Mouse (Mus musculus): ENCODE results near the gene Zdhhc7.

- TF ChIP-seq NRF1 (IDR thresholded peaks at IDR 0.05; ENCODE audit: low read depth, low read length) (no peak), HCFC1 (IDR thresholded peaks at IDR 0.05; ENCODE audit: low read depth, low read length) (no peak), JUND (conservative IDR thresholded peaks at IDR 0.05; ENCODE audit: low read depth, low read length) (no peak), POLR2A (IDR thresholded peaks at IDR 0.05; ENCODE audit: low read depth, low read length) (no peak), CTCF (conservative IDR thresholded peaks at IDR 0.05 in 1 of 2, IDR thresholded peaks at IDR 0.05 in 1 of 2; ENCODE audit: low read depth in 2 of 2, low read length in 2 of 2) (no peak), MAX (IDR thresholded peaks at IDR 0.05; ENCODE audit: low read length) (no peak), CHD1 (IDR thresholded peaks at IDR 0.05; ENCODE audit: low read depth, low read length) (no peak), MAZ (IDR thresholded peaks at IDR 0.05; ENCODE audit: low read depth, low read length) (no peak), ZC3H11A (IDR thresholded peaks at IDR 0.05; ENCODE audit: low read depth, low read length) (no peak), E2F4 (IDR thresholded peaks at IDR 0.05; ENCODE audit: insufficient replicate concordance, low read depth, low read length) (no peak), GABPA (IDR thresholded peaks at IDR 0.05; ENCODE audit: insufficient replicate concordance, low read depth, low read length) (no peak), USF1 (IDR thresholded peaks at IDR 0.05; ENCODE audit: low read depth, low read length) (no peak)
Measured at GRCm38 (mm10) chr8:120052318-120052717, 49.0 kb downstream of the Zdhhc7 start.

Data from CH12.LX (cell line).